Mouse (Mus musculus) embryo, embryonic 10.5 days (tissue): Measurements from ENCODE around the gene Nrip1.

Experiments used
- DNase-seq: peaks from one replicate; pipeline ENCODE4 v3.0.0-alpha.2; 2015; ENCODE audit warnings: low spot score

The Nrip1 gene

GRCm38 (mm10) chr16:76316940-76317822 is 56.4 kb downstream of the Nrip1 start:
- DNase-seq: no peak

DNA sequence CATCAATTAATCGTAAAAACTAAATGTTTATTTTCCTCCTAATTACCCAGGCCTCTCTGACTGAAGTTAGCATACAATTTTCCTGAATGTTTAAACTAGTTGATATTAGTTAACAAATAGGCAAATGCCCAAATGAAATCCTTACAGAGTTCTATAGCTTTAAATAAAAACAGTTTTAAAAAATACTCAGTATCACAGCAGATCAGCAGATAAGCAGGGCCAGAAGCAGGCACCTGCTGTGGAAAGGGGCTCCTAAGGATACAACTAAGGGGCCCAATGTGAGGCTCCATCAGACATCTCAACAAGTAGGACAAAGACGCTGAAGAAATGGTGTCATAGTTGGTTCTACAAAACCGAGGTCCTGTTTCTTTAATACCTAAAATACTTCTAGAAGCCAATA is 58.0 kb downstream of the Nrip1 start:
- no peak for DNase-seq

DNA sequence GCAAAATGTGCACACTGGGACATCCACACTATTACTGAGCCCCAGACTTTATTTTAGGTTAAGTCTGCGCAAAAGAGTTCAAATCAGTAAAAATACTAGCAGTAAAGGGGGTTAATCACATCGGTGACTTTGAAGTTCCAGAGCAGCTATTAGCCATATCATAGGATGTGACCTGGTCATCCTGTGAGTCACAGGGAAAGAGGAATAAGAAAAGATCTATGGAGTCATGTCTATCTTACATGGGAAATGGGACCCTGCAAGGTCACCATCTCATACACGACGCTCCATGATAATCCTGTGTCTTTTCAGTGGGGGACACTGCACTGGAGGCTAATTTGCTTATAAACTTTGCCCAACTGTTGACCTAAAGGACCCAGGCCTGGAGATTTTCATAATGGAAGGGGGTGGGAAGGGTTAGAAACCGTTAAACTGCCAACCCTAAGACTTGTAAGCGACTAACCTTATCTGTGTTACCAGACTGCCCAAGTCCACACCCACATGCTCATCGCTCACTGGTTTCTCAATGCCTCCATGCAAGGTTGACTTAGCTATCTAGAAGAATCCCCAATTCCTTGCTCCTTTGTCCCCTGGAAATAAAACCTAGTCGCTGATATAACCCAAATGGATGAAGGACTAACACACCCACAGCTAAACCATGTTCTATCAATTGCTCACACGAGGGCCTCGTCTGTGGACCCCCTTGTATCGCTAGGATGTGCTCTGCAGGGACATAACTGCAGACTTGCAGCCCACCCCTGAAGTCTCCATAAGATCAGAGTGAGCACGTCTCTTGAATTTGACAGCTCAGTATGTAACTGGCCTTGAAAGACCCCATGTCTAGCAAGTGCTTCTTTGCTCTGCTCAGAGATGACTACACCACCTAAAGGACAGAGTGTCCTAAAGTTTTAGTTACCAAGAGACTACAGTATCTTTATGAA is 59.3 kb downstream of the Nrip1 start:
- DNase-seq: no peak

GRCm38 (mm10) chr16:76312887-76313420 is 60.7 kb downstream of the Nrip1 start:
- no peak for DNase-seq

GRCm38 (mm10) chr16:76310791-76311190 is 62.8 kb downstream of the Nrip1 start:
- no peak for DNase-seq

- no peak for DNase-seq
Measured at GRCm38 (mm10) chr16:76310286-76310685, 63.3 kb downstream of the Nrip1 start.

- no peak for DNase-seq
Measured at GRCm38 (mm10) chr16:76309280-76309679, 64.3 kb downstream of the Nrip1 start.

DNA sequence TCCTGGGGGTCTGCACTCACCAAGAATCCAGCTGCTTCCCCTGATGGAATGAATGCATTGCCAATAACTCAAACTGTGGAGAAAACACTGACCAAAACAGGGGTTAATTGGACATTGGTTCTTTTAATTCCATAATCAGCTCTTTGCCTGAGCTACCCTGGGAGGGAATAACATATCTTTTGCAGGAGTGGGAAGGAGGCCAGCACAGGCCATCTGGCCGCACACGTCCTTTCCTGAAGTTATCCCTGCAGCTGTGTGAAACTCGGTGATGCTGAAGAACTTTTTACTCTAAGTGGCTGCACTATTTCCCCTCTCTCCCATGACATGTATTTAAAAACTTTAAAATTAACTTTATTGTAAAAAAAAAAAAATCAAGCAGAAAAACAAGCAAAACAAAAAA is 66.6 kb downstream of the Nrip1 start:
- no peak for DNase-seq

DNA sequence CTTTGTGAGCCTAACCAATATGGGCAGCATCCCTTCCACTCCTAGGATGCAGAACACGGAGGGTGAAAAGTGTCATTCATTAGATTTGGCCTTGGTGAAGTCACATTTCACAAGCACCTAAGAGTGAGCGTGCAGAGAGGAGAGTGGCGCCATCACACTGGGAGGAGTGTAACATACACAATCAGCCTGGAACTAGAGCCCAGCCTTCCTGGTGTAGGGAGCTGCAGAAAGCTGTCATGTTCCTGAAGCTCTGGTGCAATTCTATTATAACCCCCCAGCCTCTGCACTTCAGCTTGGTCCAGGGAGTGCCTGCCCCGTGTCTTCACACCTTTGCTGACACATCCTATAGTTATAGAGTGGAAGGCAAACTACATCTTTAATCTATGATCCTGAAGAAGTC is 67.2 kb downstream of the Nrip1 start:
- DNase-seq: no peak

DNA sequence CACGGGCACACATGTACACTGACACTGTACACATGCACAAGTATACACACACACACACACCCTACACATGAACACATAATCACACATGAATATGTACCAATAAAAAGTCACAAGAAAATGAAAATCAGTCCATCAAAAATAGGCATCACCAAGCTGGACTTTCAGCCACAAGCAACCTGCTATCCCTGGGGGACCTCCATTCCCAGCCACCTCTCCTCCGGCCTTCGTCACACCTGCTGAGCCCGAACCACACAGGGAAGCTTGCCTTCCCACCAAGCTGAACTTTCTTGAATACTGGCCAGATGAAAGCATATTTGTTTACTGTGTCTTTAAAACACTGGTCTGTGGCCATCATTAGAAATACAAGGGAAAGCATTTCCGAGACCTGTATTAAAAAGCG is 70.2 kb downstream of the Nrip1 start:
- DNase-seq: no peak

- no peak for DNase-seq
Measured at GRCm38 (mm10) chr16:76301728-76302050, 71.9 kb downstream of the Nrip1 start.

DNA sequence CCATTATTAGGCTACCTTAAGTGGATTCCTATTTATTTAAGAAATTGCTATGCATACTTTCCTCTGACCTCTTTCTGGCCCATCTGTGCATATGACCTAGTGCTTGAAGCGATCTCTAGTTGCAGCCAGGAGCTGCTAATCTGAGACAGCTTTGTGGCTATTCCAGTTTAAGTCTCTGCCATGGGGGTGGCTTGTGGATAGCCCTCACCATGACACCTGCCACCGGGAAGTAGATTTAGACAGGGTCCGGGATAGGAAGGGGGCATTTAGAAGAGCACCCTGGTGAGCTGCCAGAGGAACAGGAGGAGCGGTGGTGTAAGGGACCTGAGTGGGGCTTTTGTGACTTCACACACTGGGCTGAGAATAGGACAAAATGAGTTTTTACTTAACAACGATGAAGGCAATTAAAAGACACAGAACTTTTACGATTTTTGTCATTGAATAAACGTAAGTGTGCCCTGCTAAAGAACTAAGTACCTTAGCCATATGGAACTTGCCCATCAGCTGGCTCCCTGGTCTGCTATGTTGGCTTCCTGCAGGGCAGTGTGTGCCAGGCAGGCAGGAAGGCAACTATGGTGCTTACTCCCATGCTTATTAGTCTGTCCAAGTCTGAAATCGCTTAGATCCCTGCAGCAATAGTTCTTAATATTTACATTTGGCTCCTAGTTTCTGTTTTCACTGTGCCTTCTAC is 72.4 kb downstream of the Nrip1 start:
- DNase-seq: no peak

GRCm38 (mm10) chr16:76300452-76300851 is 73.2 kb downstream of the Nrip1 start:
- no peak for DNase-seq

DNA sequence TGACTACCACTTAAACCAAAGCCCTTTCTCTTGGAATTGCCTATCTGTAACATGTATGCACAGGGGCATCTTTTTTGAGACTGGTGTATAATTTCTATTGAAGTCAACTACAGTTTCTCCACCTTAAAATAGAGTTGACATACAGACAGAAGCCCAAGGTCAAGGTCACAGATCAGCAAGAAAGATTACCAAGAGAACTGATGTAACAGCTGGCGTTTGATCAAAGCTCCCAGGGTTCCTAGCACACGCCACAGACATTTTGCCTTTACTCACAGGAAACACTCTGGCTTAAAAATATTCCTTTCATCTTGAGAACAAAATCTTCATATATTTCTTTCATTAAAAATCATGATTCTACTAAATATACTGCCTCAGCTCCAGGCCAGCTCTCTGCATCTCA is 74.1 kb downstream of the Nrip1 start:
- no peak for DNase-seq

- peak; percentile 30 for DNase-seq
Measured at GRCm38 (mm10) chr16:76295322-76295721, 78.3 kb downstream of the Nrip1 start.

- no peak for DNase-seq
Measured at GRCm38 (mm10) chr16:76294550-76294949, 79.1 kb downstream of the Nrip1 start.

- no peak for DNase-seq
Measured at GRCm38 (mm10) chr16:76293765-76294463, 79.7 kb downstream of the Nrip1 start.

DNA sequence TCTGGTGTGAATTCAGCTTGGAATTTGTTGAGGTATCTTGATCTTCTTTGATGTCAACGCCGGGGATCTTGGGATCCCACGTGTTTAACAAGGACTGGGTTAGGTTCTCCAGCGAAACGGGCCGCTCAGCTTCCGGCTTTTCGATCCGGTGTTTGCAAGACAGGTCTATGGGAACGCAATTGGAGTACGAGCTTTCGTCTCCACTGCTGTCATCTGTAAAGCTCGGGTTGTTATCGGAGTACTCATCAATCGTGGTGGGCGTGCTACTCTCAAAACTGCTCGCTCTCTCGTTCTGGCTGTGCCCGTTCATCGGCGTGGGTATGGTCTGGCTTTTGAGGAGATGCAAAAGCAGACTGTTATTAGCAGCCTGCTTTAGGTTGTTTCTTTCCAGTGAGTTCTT is 80.5 kb downstream of the Nrip1 start:
- no peak for DNase-seq

GRCm38 (mm10) chr16:76292656-76293055 is 81.0 kb downstream of the Nrip1 start:
- no peak for DNase-seq

DNA sequence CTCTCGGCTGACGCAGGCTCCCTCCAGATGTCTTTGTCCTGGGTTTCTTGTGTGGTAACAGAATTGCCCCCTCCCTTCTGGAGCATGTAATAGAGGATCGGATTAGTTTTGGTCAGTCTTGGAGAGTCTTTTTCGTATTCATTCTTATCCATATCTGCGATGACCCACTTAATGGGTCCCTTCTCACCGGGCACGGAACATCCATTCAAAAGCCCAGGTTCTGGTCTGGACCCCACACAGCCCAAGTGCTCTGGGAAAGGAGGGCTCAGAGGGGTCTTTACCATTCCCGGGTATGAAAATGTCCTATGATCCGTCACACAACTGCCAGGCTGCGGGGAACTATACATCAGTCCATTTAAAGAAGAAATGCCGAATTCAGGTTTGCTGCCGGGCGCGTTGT is 82.3 kb downstream of the Nrip1 start:
- DNase-seq: no peak

DNA sequence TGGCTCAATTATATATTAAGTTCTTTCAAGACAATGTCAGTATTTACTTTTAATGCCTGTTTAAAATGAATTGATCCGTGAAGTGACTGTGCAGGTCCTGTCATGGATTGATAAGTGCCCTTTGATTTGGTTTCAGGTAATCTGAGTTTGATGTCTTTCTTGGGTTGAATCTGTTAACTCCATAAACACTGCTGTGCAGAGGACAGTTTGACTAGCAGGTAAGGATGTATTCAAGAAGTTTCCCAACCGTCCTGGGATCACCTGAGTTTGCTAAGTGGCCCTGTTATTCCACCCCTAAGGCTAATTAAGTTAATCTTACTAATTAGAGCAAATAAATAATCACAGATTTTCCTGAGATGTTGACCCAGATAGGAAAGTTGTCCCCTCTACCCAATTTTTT is 84.1 kb downstream of the Nrip1 start:
- DNase-seq: no peak

DNA sequence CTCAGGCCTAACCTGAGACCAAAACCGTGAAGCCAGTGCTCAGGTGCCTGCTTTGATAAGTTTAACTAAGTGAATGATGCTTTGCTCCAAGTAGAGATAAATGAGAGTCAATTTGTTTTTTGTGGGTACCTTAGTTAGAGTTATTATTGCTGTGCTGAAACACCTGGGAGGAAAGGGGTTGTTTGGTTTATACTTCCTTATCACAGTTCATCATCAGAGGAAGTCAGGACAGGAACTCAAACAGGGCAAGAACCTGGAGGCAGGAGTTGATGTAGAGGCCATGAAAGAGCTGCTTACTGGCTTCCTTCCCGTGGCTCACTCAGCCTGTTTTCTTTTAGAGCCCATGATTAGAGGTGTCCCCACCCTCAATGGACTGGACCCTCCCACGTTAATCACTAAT is 89.8 kb downstream of the Nrip1 start:
- no peak for DNase-seq
